Mouse (Mus musculus) spleen, adult 18-20 months (tissue): ENCODE results near the gene 4921517D22Rik.

Experiments
- DNase-seq, 2 experiments: peaks; one replicate each; pipeline ENCODE4 v3.0.0; 2022; ENCODE audit warnings: mixed read lengths in 2 of 2

The 4921517D22Rik gene

GRCm38 (mm10) chr13:59657781-59658180 lies 36.1 kb downstream of the 4921517D22Rik start:
- no peak for DNase-seq

GRCm38 (mm10) chr13:59656975-59657388 lies 36.9 kb downstream of the 4921517D22Rik start:
- DNase-seq = no peak

GRCm38 (mm10) chr13:59656316-59656832 lies 37.5 kb downstream of the 4921517D22Rik start:
- peak; percentile 56 to 60 for DNase-seq

- no peak for DNase-seq
These were observed 38.1 kb downstream of the 4921517D22Rik start for GRCm38 (mm10) chr13:59655718-59656315.

GRCm38 (mm10) chr13:59654465-59654864 lies 39.4 kb downstream of the 4921517D22Rik start:
- no peak for DNase-seq

GRCm38 (mm10) chr13:59653136-59653535 lies 40.8 kb downstream of the 4921517D22Rik start:
- no peak for DNase-seq

- DNase-seq = no peak
These were observed 41.3 kb downstream of the 4921517D22Rik start for GRCm38 (mm10) chr13:59652651-59653050.

- no peak for DNase-seq
These were observed 44.1 kb downstream of the 4921517D22Rik start for GRCm38 (mm10) chr13:59649781-59650180.

- no peak for DNase-seq
These were observed 45.3 kb downstream of the 4921517D22Rik start for GRCm38 (mm10) chr13:59648598-59648997.

- no peak for DNase-seq
These were observed 46.4 kb downstream of the 4921517D22Rik start for GRCm38 (mm10) chr13:59647484-59647883.

GRCm38 (mm10) chr13:59646674-59647244 lies 47.1 kb downstream of the 4921517D22Rik start:
- DNase-seq = no peak

GRCm38 (mm10) chr13:59645491-59645890 lies 48.4 kb downstream of the 4921517D22Rik start:
- no peak for DNase-seq

- DNase-seq = no peak
These were observed 51.1 kb downstream of the 4921517D22Rik start for GRCm38 (mm10) chr13:59642818-59643217.

GRCm38 (mm10) chr13:59640178-59640440 lies 53.8 kb downstream of the 4921517D22Rik start:
- DNase-seq = no peak

GRCm38 (mm10) chr13:59639368-59640177 lies 54.3 kb downstream of the 4921517D22Rik start:
- no peak for DNase-seq

GRCm38 (mm10) chr13:59637800-59638199 lies 56.1 kb downstream of the 4921517D22Rik start:
- no peak for DNase-seq
